Mouse (Mus musculus): ENCODE data around the gene Gm48552.

- TF ChIP-seq POLR2A (IDR thresholded peaks at IDR 0.05; ENCODE audit: borderline replicate concordance, extremely low read depth, low read depth, low read length) = no peak
- TF ChIP-seq CTCF (IDR thresholded peaks at IDR 0.05; ENCODE audit: insufficient read depth, low read length) = no peak
These were observed 13.5 kb downstream of the Gm48552 start for GRCm38 (mm10) chr10:81402227-81402765.

Data from lung, adult 2 months (tissue).